Mouse (Mus musculus): ENCODE data around the gene Tnfrsf17.
"Not testable (repeated sequence)": the region's sequence is repeated elsewhere in the genome, so short reads cannot be mapped to it uniquely, and the experiment has no call there.

The Tnfrsf17 gene

DNA sequence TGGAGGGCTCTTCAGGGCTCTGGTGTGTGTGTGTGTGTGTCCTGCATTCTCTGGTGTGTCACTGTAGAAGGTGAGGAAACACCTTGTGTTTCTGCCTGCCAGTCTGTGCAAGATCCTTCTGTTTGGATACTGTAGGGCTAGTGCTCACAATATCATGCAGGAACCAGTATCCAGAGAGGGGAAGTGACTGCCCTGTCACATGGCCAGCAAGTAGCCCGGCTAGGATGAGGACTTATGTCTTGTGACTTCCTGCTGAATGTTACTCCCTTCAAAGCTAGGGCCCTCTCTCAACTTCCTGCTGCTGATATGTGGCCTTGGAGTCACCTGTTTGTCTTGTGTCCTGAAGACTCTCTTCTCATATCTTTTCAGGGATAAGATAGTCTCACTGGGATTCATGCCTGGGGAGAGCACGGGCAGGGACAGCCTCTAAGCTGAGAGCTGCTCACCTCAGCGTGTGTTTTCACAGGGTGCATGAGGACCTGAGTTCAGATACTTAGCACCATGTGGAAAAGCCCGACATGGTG, 29.7 kb downstream of the Tnfrsf17 start:
- DNase-seq (ENCODE audit: low spot score in 2 of 2) = peak in 1 of 2 experiments; percentile 14

DNA sequence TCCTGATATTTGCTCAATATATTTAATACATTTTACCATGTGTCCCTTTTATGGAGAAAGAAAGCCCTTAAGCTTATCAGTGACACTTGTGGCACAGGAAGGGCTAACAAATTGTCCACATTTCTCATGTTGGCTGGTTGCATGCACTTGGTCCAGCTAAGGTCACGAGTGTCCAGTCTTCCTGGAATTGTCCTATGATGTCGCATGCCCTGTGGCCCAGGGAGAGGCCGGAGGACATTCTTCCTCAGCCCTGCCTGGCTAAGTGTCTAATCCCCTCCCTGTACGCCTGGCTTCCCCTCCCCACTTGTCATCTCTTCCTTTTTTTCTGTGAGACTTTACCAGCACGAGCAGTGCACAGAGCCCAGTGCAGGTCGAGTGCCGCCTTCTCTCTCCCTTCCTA, 38.3 kb downstream of the Tnfrsf17 start:
- no peak for DNase-seq (ENCODE audit: low spot score in 2 of 2)

DNA sequence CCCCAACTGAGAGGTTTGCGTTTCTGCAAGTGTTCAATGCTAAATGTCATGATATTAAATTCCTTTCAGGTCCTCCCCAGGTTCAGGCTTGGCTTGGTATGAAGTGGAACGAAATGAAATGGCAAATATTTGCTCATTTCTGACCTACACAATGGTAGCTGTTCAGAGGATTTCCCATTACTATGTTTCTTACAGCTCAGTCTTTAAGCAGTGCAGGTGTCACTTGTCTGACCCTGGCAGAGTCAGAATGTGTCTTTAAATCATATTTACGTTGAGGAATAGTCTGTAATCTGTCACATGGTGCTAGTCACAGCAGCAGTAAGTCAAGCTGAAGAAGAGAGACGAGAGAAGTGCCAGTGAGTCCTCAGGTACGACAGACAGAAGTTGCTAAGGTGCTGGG, 45.6 kb downstream of the Tnfrsf17 start:
- DNase-seq (ENCODE audit: low spot score in 2 of 2) = no peak

- no peak for DNase-seq (ENCODE audit: low spot score in 2 of 2)
These were observed 46.3 kb downstream of the Tnfrsf17 start for GRCm38 (mm10) chr16:11359919-11360318.

DNA sequence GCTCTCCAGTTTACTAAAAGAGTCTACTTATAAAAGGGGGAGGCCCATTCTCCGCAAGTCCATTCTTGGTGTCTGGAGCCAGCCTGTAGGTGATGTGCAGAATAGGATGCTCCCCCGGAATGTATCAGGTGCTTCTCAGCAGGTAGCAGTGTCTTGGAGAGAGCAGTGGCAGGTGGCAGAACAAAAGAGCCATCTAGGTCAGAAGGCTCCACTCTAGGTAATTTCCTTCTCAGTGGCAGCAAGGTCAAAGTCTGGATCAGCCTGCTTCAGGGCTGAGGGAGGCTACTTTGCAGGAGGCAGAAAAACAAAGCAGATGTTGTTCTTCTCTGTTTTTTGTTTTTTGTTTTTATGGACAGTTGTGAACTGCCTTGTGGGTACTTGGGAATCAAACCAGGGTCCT, 47.0 kb downstream of the Tnfrsf17 start:
- DNase-seq (ENCODE audit: low spot score in 2 of 2) = not testable (repeated sequence)

- no peak for DNase-seq (ENCODE audit: low spot score in 2 of 2)
These were observed 52.0 kb downstream of the Tnfrsf17 start for GRCm38 (mm10) chr16:11365626-11366025.

DNA sequence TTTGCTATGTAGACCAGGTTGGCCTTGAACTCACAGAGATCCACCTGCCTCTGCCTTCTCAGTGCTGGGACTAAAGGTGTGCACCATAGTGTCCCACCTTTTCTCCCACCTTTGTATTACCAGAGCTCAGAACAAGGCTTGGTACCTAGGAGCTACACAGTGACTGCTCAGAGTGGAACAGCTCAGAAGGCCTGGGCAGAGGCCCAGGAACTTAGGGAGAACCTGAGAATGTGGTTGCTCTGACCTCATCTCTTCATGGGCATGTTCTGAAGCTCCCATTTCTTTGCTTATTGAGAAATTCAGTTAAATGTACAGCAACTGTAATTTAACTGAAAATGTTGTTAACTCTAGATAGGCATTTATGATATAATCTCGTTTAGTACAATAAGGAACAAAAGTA, 53.2 kb downstream of the Tnfrsf17 start:
- DNase-seq (ENCODE audit: low spot score in 2 of 2) = no peak

- no peak for DNase-seq (ENCODE audit: low spot score in 2 of 2)
These were observed 54.8 kb downstream of the Tnfrsf17 start for GRCm38 (mm10) chr16:11368412-11368811.

- no peak for DNase-seq (ENCODE audit: low spot score in 2 of 2)
These were observed 55.5 kb downstream of the Tnfrsf17 start for GRCm38 (mm10) chr16:11369162-11369561.

DNA sequence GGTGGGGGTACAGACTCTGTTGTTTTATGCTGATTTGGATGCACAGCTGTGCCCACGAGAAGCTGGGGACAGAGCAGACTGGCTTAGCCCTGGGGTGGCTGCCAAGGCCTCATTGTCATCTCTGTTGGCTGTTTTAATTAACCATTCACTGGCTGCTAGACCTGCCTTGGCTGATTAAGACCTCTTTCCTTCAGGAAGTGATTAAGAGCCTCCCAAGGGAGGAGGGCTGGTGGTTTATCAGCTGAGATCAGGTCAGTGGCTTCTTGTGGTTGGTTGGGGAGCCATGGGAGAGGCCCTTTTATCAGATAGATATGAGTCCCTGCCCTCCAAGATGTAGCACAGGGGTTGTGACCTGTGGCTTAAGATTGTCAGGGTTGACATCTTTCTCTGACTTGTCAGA, 56.0 kb downstream of the Tnfrsf17 start:
- DNase-seq (ENCODE audit: low spot score in 2 of 2) = no peak

Data from spleen, postnatal 10 days (tissue).